Mouse (Mus musculus): ENCODE results near the gene Olfr1124.
"Not testable (repeated sequence)": the region's sequence is repeated elsewhere in the genome, so short reads cannot be mapped to it uniquely, and the experiment has no call there.

Gene Olfr1124

DNA sequence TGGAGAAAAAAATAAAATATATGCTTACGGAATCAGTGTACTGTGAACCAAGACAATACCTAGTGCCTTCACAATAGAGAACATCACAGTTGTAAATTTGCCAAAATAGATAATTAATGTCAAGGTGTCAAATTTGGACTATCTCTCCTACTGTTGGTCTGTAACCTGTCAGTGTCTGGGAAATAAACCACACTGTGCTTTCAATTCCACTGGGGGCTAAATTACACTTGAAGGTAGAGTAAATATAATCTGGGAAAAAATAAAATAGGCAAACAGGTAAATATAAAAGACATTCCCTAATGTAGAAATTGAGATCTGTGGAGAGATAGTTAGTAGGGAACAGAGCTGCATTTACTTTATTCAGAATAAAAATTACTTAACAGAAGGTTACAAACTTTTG, at the start of gene Olfr1124:
Gene Olfr1124 (plus strand): TSS at position 301 of the 400 bp plus-strand sequence.
- no peak for DNase-seq (ENCODE audit: low spot score in 2 of 2)

DNA sequence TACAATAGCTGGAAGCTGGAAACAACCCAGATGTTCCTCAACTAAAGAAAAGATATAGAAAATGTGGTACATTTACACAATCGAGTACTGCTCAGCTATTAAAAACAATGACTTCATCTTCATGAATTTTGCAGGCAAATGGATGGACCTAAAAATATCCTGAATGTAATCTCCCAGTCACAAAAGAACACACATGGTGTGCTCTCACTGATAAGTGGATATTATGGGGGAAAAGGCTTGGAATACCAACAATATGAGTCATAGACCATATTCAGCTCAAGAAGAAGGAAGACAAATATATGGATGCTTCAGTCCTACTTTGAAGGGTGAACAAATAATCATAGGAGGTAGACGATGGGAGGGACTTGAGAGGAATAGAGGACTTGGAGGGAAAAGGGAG, 46.1 kb upstream of the Olfr1124 start:
- no peak for DNase-seq (ENCODE audit: low spot score in 2 of 2)

DNA sequence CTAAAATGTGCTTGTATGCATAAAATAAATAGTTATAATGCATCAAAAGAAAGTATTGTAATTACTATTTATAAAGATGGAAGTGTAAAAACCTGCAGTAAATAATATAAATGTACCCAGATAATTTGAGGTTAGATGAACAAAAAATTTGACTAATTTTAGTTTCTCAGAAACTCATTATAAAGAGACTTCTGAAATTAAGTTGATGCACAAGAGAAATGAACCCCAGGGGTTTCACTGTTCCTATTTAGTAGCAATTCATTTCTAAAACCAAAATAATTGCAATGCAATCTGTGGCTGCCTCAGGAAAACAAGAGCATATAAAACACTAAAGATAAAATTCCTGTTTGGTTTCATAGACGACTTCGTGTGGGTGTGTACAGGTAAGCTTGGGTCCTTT, 44.5 kb upstream of the Olfr1124 start, which contains the start of gene Olfr1122:
Gene Olfr1122 (plus strand): TSS at position 301 of the 400 bp plus-strand sequence.
- DNase-seq (ENCODE audit: low spot score in 2 of 2), result no peak

- not testable (repeated sequence) for DNase-seq (ENCODE audit: low spot score in 2 of 2)
Observed at GRCm38 (mm10) chr2:87393605-87394004, 36.5 kb upstream of the Olfr1124 start.

DNA sequence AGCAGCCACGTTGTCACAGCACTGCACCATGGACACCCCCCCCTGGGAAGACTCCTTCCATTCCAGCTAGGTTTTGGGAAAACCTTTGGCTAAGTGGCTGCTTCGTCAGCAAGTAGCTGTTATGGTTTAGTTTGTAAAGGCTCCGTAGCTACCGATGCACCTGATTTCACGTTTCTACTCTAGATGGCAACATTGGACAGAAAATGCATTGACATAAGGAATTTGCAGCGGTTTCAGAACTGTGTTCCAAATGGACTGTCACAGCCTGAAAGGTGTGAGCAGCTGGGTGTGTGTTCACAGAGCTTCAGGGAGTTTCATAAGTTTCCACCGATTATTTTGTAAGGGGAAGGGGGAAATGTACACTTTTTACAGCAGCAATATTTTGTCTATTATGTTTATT, 35.4 kb upstream of the Olfr1124 start:
- DNase-seq (ENCODE audit: low spot score in 2 of 2), result not testable (repeated sequence)

DNA sequence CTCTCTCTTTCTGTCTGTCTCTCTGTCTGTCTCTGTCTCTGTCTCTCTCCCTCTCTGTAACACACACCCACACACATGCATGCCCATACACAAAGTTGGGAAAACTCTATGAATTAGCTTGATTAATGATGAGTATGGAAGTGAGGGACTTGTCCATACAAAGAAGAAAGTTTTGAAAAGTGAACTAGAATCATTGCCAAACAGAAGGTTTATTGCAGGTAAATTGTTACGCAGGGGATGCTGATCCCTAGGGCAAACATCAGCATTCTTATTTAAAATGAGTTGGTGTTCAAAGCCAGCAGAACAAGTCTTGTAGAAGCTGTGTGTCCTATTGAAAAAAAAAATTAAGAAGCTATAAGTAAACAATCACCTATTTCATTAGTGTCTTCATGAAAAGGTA, 13.7 kb upstream of the Olfr1124 start, which contains the start of gene Olfr1123:
Gene Olfr1123 (plus strand): TSS at position 301 of the 400 bp plus-strand sequence.
- DNase-seq (ENCODE audit: low spot score in 2 of 2), result no peak

DNA sequence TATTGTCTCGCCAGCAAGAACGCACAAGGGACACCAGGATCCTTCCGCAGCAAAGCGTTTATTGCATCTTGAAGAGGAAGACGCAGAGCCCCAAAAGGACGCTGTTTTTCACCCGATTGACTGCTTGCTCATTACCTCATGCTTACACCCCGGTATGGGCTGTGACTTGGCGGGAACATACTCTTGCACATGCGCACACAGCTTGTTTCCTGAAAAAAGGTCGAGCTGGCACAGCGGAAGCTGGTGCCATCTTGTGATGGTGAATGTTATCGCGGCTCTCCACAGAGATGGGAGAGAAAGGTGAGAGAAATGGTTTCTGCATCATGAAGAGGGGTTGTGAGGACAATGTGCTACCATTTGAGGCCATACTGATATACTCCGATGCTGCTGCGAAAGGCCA, 7.7 kb downstream of the Olfr1124 start:
- no peak for DNase-seq (ENCODE audit: low spot score in 2 of 2)

DNA sequence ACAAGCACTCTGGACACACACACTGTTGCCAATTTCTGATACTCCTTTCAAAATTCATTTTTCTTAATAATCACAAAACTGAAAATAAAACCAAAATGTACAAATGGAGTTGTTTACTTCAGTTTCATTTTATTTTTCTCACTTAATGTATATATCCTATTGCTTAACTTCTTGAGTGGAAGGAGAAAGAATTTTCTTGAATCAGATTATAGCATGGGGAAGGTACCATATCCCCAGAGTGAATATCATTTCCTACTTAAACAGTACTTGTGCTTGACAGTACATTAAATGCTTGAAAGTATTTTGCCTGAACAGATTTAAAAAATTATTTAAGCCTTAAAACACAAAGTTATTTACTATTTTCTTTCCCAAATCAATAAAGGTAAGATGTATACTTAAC, 23.6 kb downstream of the Olfr1124 start, which contains the start of gene Olfr1126:
Gene Olfr1126 (plus strand): TSS at position 301 of the 400 bp plus-strand sequence.
- no peak for DNase-seq (ENCODE audit: low spot score in 2 of 2)

GRCm38 (mm10) chr2:87461769-87462168, 31.7 kb downstream of the Olfr1124 start:
- DNase-seq (ENCODE audit: low spot score in 2 of 2), result no peak

DNA sequence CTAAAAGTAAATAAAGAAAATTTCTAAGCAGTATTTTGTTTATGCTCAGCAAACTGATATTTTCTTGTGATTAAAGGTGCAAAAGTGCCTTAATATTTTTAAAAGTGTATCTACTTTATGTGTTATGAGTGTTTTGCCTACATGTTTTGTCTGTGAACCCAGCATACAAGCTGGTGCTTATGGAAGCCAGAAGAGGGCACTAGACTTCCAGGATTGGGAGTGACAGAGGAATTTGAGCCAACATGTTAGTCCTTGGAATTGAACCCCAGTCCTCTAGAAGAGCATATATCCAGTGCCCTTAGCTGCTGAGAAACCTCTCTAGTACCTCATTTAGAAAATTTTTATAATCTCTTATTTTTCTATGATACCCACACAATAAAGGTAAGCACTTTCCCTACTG, 50.1 kb downstream of the Olfr1124 start:
- no peak for DNase-seq (ENCODE audit: low spot score in 2 of 2)

DNA sequence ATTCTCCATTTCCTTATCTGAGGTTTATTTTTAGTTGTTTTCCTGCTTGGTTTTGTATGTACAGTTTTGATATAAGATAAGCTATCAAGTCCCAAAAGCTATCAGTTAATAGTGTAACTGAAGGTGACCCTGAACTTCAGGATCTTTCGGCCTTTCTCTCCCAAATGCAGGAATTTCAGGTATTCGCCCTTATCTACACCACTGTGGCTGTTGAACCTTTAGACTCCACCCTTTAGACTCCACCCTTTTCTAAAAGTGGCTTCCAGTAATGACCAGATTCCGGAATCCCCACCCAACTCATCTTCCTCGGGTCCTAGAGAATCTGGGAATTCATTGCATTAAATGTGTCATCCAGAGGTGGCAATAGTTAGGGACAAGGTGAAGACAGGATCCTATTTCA, 51.1 kb downstream of the Olfr1124 start:
- no peak for DNase-seq (ENCODE audit: low spot score in 2 of 2)

GRCm38 (mm10) chr2:87482276-87482675, 52.2 kb downstream of the Olfr1124 start:
- DNase-seq (ENCODE audit: low spot score in 2 of 2), result no peak
